Mouse (Mus musculus): Measurements from ENCODE around the gene Smim1. TPM values are rescaled to one million over a fixed set of nuclear protein-coding genes. Genes with fewer than 3 reads are reported as not detected.
A peak's percentile ranks its signal among the peaks of the same experiment; 100 is the strongest.

Smim1 gene
- polyA plus RNA-seq, 1 experiment from 2014 or later: 4.2 TPM

DNA sequence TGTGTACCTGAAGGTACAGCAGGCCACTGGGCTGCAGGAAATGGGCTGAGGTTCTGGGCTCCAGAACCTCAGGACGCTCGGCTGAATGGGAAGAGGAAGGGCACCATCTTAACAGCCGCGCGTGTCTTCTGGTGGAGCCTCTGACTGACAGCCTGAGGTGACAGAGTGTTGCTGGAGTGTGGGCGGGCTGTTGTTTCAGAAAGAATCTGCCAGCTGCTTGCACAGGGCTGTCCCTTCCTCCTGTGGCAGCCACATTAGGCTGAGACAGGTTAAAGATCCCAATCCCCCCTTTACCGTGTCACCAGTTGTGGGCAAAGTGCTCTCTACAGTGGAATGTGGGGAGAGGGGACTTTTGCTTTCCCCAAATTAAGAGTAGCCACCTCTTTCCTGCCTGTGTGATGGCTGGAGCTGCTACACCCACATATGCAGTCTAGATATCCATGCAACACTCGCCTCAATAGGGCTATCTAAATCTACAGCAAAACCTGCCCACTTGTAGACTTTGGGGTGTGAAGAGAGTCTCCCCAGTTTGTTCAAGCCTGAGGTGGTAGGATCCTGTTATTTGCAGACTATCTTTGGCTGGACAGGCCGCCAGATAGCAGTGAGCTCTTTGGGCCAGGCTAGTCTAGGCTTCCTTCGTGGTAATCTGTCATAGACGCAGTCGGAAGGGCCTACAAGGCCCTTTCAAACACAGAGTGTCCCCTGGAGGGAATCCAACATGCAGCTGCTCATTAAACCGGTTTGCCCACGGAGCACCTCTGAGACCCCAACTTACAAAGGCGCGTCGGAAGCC, 1.1 kb downstream of the Smim1 start:
- WGBS: 39% methylated on average over 17 of the region's 17 CpGs
- H3K4me1 ChIP-seq (ENCODE audit: control insufficient read depth, insufficient read depth, low read length): no peaks in the 10 kb centered on the region
- H3K4me3 ChIP-seq (ENCODE audit: low read depth, low read length): no peak overlapping the region
- no peak overlapping the region for H3K9ac ChIP-seq (ENCODE audit: low read length)
- H3K9me3 ChIP-seq (replicated peaks; ENCODE audit: control insufficient read depth, low read length): no peaks in the 10 kb centered on the region
- peaks cover 26% of the 10 kb centered on the region for H3K36me3 ChIP-seq (ENCODE audit: control insufficient read depth, insufficient read depth, low read length)
- H3K4me2 ChIP-seq (ENCODE audit: low read length): no peak overlapping the region; the same call in 1 of the 2 replicates
- no peak for ATAC-seq
- peak; percentile 16 for DNase-seq (ENCODE audit: low spot score)
- H3K27me3 ChIP-seq (replicated peaks; ENCODE audit: control insufficient read depth, insufficient read depth, low read length): peaks cover 7% of the 10 kb centered on the region; the same call in 1 of the 2 replicates
- H3K27ac ChIP-seq (ENCODE audit: low read depth, low read length): no peak overlapping the region

DNA sequence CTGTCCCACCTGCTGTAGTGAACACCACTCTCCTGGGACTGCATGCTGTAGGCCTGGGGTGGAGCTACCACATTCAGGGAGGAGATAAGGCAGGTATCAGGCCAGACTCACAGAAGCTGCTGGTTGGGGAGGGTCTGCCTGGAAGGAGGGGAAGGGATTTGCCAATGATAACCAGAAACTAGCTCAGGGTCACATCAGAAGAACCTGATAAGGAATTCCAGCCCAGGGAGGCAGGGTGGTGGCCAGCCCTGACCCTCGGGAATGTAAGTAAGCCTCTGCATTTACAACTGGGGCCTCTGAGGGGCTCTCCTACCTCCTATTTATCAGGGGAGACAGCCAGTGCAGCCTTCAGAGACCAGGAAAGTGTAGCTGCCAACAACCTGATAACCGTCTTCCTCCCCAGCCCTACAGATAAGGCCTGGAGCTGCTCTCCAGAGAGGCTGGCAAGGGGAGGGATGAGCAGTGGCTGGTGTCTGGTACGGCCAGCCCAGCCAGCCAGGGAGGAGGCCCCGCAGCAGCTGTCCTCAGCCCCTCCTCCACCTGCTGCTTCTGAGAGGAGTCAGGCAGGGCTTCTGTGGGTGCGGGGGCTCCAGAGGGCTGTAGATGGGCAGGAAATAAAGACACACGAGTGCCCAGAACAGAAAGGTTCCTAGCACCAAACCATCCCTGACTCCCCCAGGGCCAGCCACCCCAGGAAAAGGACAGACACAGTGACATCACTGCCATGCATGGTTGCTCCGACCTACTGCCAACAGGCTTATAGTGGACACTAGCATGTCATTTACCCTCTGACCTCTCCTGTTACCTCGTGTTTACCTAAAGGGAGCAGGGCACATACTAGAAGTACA, 2.1 kb downstream of the Smim1 start:
- Histone ChIP-seq H3K4me1 (ENCODE audit: control insufficient read depth, insufficient read depth, low read length) (no peaks in the 10 kb centered on the region), H3K4me2 (ENCODE audit: low read length) (no peak overlapping the region), H3K9ac (ENCODE audit: low read length) (no peak overlapping the region), H3K27ac (ENCODE audit: low read depth, low read length) (no peak overlapping the region), H3K9me3 (replicated peaks; ENCODE audit: control insufficient read depth, low read length) (no peaks in the 10 kb centered on the region), H3K4me3 (ENCODE audit: low read depth, low read length) (no peak overlapping the region), H3K27me3 (replicated peaks; ENCODE audit: control insufficient read depth, insufficient read depth, low read length) (peaks cover 7% of the 10 kb centered on the region; the same call in 1 of the 2 replicates), H3K36me3 (ENCODE audit: control insufficient read depth, insufficient read depth, low read length) (peaks cover 36% of the 10 kb centered on the region)
- DNase-seq (ENCODE audit: low spot score) (no peak), ATAC-seq (no peak)
- 33% methylated on average over 8 of the region's 8 CpGs for WGBS

DNA sequence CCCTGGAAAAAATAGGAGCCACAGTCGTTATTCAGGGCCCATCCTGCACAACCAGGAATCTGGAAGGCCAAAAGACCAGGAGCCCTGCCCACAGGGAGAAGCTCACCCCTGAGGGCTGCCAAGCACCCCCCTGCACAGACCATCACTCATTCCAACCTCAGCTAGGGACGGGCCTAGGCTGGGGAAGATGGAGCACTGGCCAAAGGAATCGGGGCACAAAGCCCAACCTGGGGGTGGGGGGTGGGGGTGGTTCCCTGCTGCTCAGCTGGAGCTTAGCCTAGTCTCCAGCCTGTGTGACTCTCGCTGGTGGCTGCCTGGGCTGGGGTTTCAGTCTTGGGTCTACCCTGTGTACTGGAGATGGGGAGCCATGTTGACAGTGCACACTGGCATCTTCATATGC, 3.2 kb downstream of the Smim1 start:
- no peaks in the 10 kb centered on the region for H3K9me3 ChIP-seq (replicated peaks; ENCODE audit: control insufficient read depth, low read length)
- DNase-seq (ENCODE audit: low spot score) (no peak), ATAC-seq (no peak)
- H3K27me3 ChIP-seq (replicated peaks; ENCODE audit: control insufficient read depth, insufficient read depth, low read length): peaks cover 7% of the 10 kb centered on the region; the same call in 1 of the 2 replicates
- H3K36me3 ChIP-seq (ENCODE audit: control insufficient read depth, insufficient read depth, low read length): peaks cover 47% of the 10 kb centered on the region
- H3K4me2 ChIP-seq (ENCODE audit: low read length): no peak overlapping the region
- 28% methylated on average over 4 of the region's 4 CpGs for WGBS
- no peak overlapping the region for H3K4me3 ChIP-seq (ENCODE audit: low read depth, low read length)
- H3K4me1 ChIP-seq (ENCODE audit: control insufficient read depth, insufficient read depth, low read length): no peaks in the 10 kb centered on the region
- H3K9ac ChIP-seq (ENCODE audit: low read length): no peak overlapping the region
- no peak overlapping the region for H3K27ac ChIP-seq (ENCODE audit: low read depth, low read length)

DNA sequence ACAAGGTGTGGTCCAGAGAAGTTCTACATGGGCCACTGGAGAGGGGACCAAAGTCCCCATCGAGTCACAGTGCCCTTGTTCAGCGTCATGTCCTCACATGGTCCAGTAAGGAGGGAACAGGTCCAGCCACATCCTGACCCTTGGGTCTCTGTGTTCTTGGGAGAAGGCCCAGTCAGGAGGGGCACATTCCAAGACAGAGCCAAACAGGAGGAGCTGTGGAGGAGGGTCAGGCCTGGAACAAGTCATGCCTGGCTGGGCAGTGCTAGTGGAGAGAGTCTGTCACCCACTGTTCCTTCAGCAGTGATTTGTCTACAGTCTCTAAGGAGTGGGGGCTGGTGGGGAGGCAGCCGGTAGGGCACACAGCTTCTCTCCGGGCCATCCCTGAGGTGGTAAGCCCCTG, 3.6 kb downstream of the Smim1 start:
- Histone ChIP-seq H3K9me3 (replicated peaks; ENCODE audit: control insufficient read depth, low read length) (no peaks in the 10 kb centered on the region), H3K4me3 (ENCODE audit: low read depth, low read length) (no peak overlapping the region), H3K36me3 (ENCODE audit: control insufficient read depth, insufficient read depth, low read length) (peaks cover 49% of the 10 kb centered on the region), H3K9ac (ENCODE audit: low read length) (no peak overlapping the region), H3K4me2 (ENCODE audit: low read length) (no peak overlapping the region), H3K4me1 (ENCODE audit: control insufficient read depth, insufficient read depth, low read length) (no peaks in the 10 kb centered on the region), H3K27ac (ENCODE audit: low read depth, low read length) (no peak overlapping the region), H3K27me3 (replicated peaks; ENCODE audit: control insufficient read depth, insufficient read depth, low read length) (peaks cover 7% of the 10 kb centered on the region; the same call in 1 of the 2 replicates)
- WGBS: 76% methylated on average over 4 of the region's 4 CpGs
- no peak for DNase-seq (ENCODE audit: low spot score)
- no peak for ATAC-seq

DNA sequence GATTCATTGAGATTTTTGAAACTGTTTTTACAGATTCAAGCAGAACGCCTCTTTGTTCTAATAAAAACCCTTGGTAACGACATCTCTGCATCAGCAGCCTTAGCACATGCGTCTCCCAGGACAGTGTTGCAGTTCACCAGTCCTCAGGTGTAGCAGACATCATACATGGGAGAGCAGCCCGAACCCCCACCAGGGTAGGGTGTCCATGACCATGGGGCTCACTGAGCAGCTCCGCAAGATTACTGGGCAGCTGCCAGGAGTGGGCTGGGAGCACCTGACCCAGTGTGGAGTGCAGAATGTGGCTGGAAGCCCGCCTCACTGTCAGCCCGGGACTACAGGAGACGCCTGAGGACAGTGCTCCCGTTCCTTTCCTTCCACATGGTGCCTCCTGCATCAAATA, 4.6 kb downstream of the Smim1 start:
- Histone ChIP-seq H3K36me3 (ENCODE audit: control insufficient read depth, insufficient read depth, low read length) (peaks cover 59% of the 10 kb centered on the region), H3K4me2 (ENCODE audit: low read length) (no peak overlapping the region), H3K9me3 (replicated peaks; ENCODE audit: control insufficient read depth, low read length) (no peaks in the 10 kb centered on the region), H3K4me1 (ENCODE audit: control insufficient read depth, insufficient read depth, low read length) (no peaks in the 10 kb centered on the region), H3K4me3 (ENCODE audit: low read depth, low read length) (no peak overlapping the region), H3K9ac (ENCODE audit: low read length) (no peak overlapping the region), H3K27me3 (replicated peaks; ENCODE audit: control insufficient read depth, insufficient read depth, low read length) (peaks cover 7% of the 10 kb centered on the region; the same call in 1 of the 2 replicates), H3K27ac (ENCODE audit: low read depth, low read length) (no peak overlapping the region)
- no peak for ATAC-seq
- no peak for DNase-seq (ENCODE audit: low spot score)
- WGBS: 92% methylated on average over 9 of the region's 9 CpGs

DNA sequence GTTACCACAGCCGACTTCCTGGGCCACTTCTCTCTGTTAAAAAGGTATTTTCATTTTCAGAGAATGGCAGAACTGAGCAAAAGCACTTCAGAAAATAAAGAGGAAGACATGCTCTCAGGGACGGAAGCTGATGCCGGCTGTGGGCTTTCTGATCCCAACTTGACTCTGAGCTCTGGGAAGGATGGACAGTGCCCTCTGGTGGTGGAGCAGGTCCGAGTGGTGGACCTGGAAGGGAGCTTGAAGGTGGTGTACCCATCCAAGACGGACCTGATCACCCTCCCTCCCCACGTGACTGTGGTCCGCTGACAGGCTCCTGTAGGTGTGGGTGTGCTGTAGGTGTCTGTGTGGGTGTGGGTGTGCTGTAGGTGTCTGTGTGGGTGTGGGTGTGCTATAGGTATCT, 6.5 kb downstream of the Smim1 start:
- no peak overlapping the region for H3K27ac ChIP-seq (ENCODE audit: low read depth, low read length)
- H3K4me2 ChIP-seq (ENCODE audit: low read length): no peak overlapping the region
- no peaks in the 10 kb centered on the region for H3K4me1 ChIP-seq (ENCODE audit: control insufficient read depth, insufficient read depth, low read length)
- DNase-seq (ENCODE audit: low spot score) (no peak), ATAC-seq (no peak)
- no peak overlapping the region for H3K4me3 ChIP-seq (ENCODE audit: low read depth, low read length)
- no peaks in the 10 kb centered on the region for H3K9me3 ChIP-seq (replicated peaks; ENCODE audit: control insufficient read depth, low read length)
- H3K9ac ChIP-seq (ENCODE audit: low read length): no peak overlapping the region
- H3K27me3 ChIP-seq (replicated peaks; ENCODE audit: control insufficient read depth, insufficient read depth, low read length): no peaks in the 10 kb centered on the region
- H3K36me3 ChIP-seq (ENCODE audit: control insufficient read depth, insufficient read depth, low read length): peaks cover 77% of the 10 kb centered on the region
- 69% methylated on average over 7 of the region's 7 CpGs for WGBS

DNA sequence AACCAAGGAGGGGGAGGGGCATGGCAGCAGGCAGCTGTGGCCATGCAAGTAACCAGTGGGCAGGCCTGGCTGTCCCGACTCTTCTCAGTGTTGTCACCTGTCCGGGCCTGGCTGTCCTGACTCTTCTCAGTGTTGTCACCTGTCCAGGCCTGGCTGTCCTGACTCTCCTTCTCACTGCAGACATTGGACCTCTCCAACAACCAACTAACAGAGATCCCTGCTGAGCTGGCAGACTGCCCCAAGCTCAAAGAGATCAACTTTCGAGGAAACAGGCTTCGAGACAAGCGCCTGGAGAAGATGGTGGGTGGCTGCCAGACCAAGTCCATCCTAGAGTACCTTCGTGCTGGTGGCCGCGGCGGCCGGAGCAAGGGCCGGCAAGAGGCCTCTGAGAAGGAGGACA, 10.6 kb downstream of the Smim1 start:
- Histone ChIP-seq H3K27ac (ENCODE audit: low read depth, low read length) (no peak overlapping the region), H3K9me3 (replicated peaks; ENCODE audit: control insufficient read depth, low read length) (no peaks in the 10 kb centered on the region), H3K4me3 (ENCODE audit: low read depth, low read length) (no peak overlapping the region), H3K36me3 (ENCODE audit: control insufficient read depth, insufficient read depth, low read length) (peaks cover 59% of the 10 kb centered on the region), H3K4me2 (ENCODE audit: low read length) (no peak overlapping the region), H3K9ac (ENCODE audit: low read length) (no peak overlapping the region), H3K4me1 (ENCODE audit: control insufficient read depth, insufficient read depth, low read length) (peaks cover 11% of the 10 kb centered on the region), H3K27me3 (replicated peaks; ENCODE audit: control insufficient read depth, insufficient read depth, low read length) (no peaks in the 10 kb centered on the region)
- ATAC-seq (no peak), DNase-seq (ENCODE audit: low spot score) (no peak)
- WGBS: 92% methylated on average over 10 of the region's 11 CpGs

DNA sequence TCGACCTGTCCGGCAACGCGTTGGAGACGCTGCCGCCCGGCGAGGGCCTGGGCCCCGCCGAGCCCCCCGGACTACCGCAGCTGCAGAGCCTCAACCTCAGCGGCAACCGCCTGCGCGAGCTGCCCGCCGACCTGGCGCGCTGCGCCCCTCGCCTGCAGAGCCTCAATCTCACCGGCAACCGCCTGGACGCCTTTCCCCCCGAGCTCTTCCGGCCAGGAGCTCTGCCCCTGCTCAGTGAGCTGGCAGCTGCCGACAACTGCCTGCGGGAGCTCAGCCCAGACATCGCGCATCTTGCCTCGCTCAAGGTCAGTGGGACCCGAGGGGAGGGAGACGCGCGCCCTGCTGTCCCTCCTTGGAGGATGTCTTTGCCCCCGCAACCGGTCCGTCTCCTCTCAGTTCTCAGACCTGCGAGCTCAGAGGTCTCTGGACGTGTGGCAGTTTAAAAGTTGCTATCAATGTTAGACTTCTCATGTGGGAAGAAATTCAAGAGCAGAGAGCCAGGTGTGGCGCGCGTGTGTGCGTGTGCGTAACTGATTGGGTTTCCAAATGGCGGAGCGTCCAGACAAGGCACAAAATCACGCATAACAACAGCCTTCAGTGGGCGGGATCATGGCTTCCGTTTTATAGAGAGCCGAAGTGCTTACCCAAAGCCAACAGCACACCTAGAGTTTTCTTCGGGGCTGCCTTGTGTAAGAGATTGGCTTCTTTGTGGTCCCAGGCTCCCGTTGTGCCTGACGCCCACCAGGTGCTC, 13.7 kb downstream of the Smim1 start:
- H3K9me3 ChIP-seq (replicated peaks; ENCODE audit: control insufficient read depth, low read length): no peaks in the 10 kb centered on the region
- H3K4me3 ChIP-seq (ENCODE audit: low read depth, low read length): peak overlapping the region; percentile 98
- 0 out of 2 replicates have a peak, but pooled peaks have one; percentile 1 for ATAC-seq
- H3K9ac ChIP-seq (ENCODE audit: low read length): peak overlapping the region; percentile 93
- H3K4me2 ChIP-seq (ENCODE audit: low read length): peak overlapping the region; percentile 99
- peaks cover 35% of the 10 kb centered on the region for H3K36me3 ChIP-seq (ENCODE audit: control insufficient read depth, insufficient read depth, low read length)
- 0 out of 2 replicates have a peak overlapping the region, but pooled peaks have one; percentile 17 for H3K27ac ChIP-seq (ENCODE audit: low read depth, low read length)
- 3% methylated on average over 54 of the region's 55 CpGs for WGBS
- peaks cover 11% of the 10 kb centered on the region for H3K4me1 ChIP-seq (ENCODE audit: control insufficient read depth, insufficient read depth, low read length)
- H3K27me3 ChIP-seq (replicated peaks; ENCODE audit: control insufficient read depth, insufficient read depth, low read length): no peaks in the 10 kb centered on the region
- DNase-seq (ENCODE audit: low spot score): no peak
